Mouse (Mus musculus): ENCODE data around the gene Prkcd.

Prkcd gene

DNA sequence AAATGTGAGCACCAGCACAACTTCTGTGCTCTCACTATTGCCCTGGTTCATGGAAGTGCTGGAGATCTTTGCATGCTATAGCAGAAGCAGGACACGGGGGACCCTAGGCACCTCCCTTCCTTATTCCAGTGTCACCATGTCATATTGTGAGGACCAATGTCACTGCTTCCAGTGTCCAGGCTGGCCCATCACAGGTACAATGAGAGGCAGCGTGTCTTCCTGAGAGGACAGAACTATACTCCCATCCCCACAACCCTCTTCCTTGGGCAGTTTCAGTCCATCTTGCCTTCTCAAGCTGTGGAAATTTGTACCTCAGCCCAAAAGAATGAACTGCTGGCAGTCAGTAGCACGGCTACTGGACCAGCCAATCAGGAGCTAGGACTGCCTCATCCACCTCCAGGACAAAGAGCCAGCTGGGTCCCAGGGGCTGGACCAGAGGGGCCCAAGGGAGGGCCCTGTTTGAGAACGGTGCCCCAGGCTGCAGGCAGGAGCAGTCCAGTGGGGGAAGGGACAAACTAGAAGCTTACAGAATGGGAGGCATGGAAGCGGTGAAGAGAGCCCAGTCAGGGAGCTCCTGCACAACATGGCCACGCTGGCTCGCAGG, 31.8 kb downstream of the Prkcd start:
- ChIA-PET POLR2A (interaction anchor here in 3 of 4 experiments (0.6 to 2.0 kb wide), 21 partner anchors 9 to 81 kb away, joined by 3 to 12 read pairs (median 4); partner anchors contain the start of gene Prkcd (in 1 of the 3)), CTCF (interaction anchor here (0.7 to 1.9 kb wide), 12 partner anchors 10 to 273 kb away, joined by 3 to 14 read pairs (median 4); no protein-coding TSS in a partner anchor)

DNA sequence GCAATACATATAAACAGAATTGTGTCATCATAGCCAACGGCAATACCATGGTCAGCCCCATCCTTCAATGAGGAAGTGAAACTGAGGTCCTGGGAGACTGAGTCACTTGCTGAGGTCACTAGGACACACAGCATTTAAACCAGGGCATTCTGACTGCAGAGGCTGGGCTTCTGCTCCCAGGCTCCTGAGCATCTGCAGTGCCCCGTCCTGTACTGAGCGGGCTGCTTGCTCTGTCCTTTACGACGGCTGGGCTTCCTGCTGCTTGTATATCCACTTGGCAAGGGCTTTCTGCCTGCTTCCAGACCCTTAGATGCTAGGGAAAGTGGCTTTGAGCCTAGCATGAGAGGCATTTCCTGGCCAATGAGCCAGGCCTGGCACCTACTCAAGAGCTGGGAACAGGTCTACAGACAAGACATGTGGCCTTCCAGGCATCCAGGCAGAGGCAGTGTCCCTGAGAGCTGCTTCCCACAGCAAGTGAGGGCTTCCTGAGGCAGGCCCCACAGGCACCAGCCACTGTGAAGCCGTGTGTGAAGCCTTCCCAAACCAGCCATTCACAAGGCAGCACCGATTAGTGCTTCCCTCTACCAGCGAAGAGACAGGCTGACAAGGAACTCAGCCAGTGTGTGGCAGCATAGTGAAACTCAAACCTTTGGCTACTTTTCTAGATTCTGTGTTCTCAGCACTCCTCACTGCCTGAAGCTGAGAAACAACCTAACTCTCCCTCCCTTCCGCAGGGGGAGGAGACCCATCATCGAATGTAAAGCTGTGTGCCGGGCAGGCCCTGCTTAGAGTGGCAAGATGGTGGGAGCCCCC, 32.5 kb downstream of the Prkcd start:
- ChIA-PET POLR2A (interaction anchor here in 3 of 4 experiments (0.6 to 2.0 kb wide), 18 partner anchors 9 to 79 kb away, joined by 3 to 12 read pairs (median 4); partner anchors contain the start of gene Prkcd (in 1 of the 3)), CTCF (interaction anchor here in 3 of 4 experiments (0.5 to 1.9 kb wide), 9 partner anchors 9 to 274 kb away, joined by 3 to 14 read pairs (median 5); no protein-coding TSS in a partner anchor)

DNA sequence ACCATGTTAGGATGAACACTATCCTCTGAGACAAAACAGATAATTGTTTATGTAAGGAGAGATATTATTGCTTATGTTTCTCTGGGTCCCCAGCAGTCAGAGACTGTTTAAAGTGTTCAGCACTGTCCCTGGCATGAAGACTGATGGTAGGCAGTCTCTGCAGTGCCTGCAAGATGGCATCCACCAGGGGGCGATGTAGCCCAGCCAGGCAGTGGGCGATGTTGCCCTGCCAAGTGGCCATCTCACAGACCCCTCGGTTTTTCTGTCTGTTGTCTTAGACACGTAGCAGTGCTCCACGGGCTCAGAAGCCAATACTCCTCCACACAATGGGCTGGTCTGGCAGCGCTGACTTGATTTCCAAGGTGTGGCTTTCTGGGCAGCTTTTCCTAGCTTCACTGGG, 34.6 kb downstream of the Prkcd start:
- ChIA-PET CTCF (interaction anchor here in 3 of 4 experiments (0.6 to 4.1 kb wide), 11 partner anchors 12 to 276 kb away, joined by 3 to 27 read pairs (median 5); no protein-coding TSS in a partner anchor), POLR2A (interaction anchor here in 3 of 4 experiments (0.7 to 2.0 kb wide), 8 partner anchors 11 to 80 kb away, joined by 3 to 6 read pairs (median 4); no protein-coding TSS in a partner anchor)

GRCm38 (mm10) chr14:30590918-30591317, 35.1 kb downstream of the Prkcd start:
- ChIA-PET POLR2A (interaction anchor here in 1 of 4 experiments (0.6 to 2.0 kb wide), 4 partner anchors 16 to 538 kb away, joined by 3 to 6 read pairs (median 4); no protein-coding TSS in a partner anchor), CTCF (interaction anchor here in 3 of 4 experiments (0.6 to 4.1 kb wide), 8 partner anchors 11 to 286 kb away, joined by 3 to 27 read pairs (median 6); no protein-coding TSS in a partner anchor)

- POLR2A ChIA-PET: interaction anchor here in 3 of 4 experiments (0.6 to 2.0 kb wide), 11 partner anchors 10 to 537 kb away, joined by 3 to 6 read pairs (median 4); partner anchors contain the start of gene Prkcd (in 1 of the 3)
- CTCF ChIA-PET: interaction anchor here (0.6 to 4.1 kb wide), 6 partner anchors 15 to 134 kb away, joined by 3 to 27 read pairs (median 10); no protein-coding TSS in a partner anchor
These were observed 35.9 kb downstream of the Prkcd start for GRCm38 (mm10) chr14:30590041-30590645.

DNA sequence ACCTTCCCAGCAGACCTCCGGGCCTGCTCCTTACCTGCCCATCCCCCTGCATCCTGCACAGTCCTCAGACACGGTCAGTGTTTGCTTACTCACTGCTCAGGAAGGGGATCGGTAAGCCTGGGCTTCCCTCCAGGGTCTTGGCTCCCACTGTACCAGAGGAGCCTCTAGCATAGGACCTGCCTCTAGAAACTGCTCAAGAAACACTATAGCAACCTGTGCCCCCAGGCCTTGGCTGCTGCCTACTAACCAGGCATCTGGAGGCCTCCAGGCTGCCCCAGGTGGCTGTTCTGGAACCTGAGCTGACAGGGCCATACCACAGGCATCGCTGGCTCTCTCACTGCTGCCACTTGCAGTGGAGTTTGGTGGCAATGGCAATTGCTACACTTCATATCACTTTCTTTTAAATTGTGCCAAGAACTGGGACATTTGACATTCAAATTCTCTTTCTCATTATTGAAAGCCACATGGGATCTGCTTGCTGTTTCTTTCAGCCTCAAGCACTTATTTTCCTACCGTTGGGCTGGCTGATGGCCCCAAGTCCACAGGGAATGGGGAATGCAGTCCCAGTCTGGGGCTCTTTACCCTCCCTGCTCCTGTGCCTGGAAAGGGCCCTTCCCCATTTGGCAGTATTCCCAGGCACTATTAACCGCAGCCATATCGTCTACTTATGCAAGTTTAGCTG, 39.1 kb downstream of the Prkcd start:
- ChIA-PET CTCF (interaction anchor here (0.5 to 1.6 kb wide), 11 partner anchors 11 to 557 kb away, joined by 3 to 5 read pairs (median 3); no protein-coding TSS in a partner anchor), POLR2A (interaction anchor here in 3 of 4 experiments (0.6 to 4.2 kb wide), 9 partner anchors 11 to 132 kb away, joined by 3 to 37 read pairs (median 6); partner anchors contain the start of genes Prkcd (in 1 of the 3) and Tkt (in 1 of the 3))

DNA sequence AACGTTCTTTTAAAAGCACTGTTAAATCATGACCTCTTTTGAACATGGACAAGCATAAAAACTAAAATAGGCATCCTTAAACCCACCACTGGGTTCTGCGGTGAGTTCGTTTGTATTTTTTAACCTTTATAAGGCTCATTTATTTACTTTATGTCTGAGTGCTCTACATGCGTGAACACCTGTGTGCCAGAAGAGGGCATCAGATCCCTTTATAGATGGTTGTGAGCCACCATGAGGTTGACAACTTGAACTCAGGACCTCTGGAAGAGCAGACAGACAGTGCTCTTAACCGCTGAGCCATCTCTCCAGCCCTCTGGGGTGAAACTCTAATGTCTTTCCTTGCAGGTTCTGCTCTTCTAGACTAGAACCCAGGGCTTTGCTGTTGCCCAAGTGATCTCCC, 40.7 kb downstream of the Prkcd start:
- CTCF ChIA-PET: interaction anchor here in 3 of 4 experiments (1.0 to 2.4 kb wide), 9 partner anchors 11 to 282 kb away, joined by 3 to 15 read pairs (median 5); no protein-coding TSS in a partner anchor
- POLR2A ChIA-PET: interaction anchor here in 3 of 4 experiments (0.6 to 4.2 kb wide), 19 partner anchors 9 to 837 kb away, joined by 3 to 37 read pairs (median 5); partner anchors contain the start of genes Prkcd (in 3 of the 3) and Tkt (in 1 of the 3)

- ChIA-PET CTCF (interaction anchor here (0.6 to 2.4 kb wide), 15 partner anchors 9 to 297 kb away, joined by 3 to 15 read pairs (median 4); no protein-coding TSS in a partner anchor), POLR2A (interaction anchor here in 3 of 4 experiments (0.5 to 4.2 kb wide), 27 partner anchors 9 to 646 kb away, joined by 3 to 37 read pairs (median 4); partner anchors contain the start of genes Prkcd (in 2 of the 3), Rft1 (in 1 of the 3), Sfmbt1 (in 1 of the 3) and Tkt (in 1 of the 3))
These were observed 41.3 kb downstream of the Prkcd start for GRCm38 (mm10) chr14:30584497-30585251.

DNA sequence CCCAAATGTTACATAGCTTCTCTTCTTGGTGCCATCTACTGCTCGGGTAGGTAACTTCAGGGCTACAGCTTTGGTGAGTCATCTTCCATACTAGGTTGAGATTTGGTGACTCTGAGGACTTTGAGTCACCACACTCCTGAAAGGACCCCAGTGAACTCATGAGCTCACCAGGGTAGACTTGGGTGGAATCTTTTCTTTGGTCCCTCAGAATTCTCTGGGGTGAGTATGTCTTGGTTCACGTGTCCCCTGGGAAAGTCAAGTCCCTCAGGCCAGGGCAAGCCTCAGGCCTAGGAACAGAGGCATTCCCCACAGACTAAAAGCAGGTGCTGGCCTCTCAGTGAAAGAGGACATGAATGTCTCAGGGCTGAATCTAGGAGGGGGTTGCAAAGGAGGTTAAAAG, 41.9 kb downstream of the Prkcd start:
- ChIA-PET CTCF (interaction anchor here in 3 of 4 experiments (0.6 to 2.4 kb wide), 14 partner anchors 9 to 297 kb away, joined by 3 to 15 read pairs (median 5); no protein-coding TSS in a partner anchor), POLR2A (interaction anchor here in 3 of 4 experiments (0.7 to 4.2 kb wide), 24 partner anchors 8 to 140 kb away, joined by 3 to 37 read pairs (median 4); partner anchors contain the start of genes Prkcd (in 2 of the 3), Rft1 (in 1 of the 3), Sfmbt1 (in 1 of the 3) and Tkt (in 1 of the 3))

- POLR2A ChIA-PET: interaction anchor here in 3 of 4 experiments (0.7 to 3.0 kb wide), 11 partner anchors 11 to 667 kb away, joined by 3 to 13 read pairs (median 3); partner anchors contain the start of gene Prkcd (in 1 of the 3)
- CTCF ChIA-PET: no interaction called here
These were observed 44.8 kb downstream of the Prkcd start for GRCm38 (mm10) chr14:30581238-30581637.

DNA sequence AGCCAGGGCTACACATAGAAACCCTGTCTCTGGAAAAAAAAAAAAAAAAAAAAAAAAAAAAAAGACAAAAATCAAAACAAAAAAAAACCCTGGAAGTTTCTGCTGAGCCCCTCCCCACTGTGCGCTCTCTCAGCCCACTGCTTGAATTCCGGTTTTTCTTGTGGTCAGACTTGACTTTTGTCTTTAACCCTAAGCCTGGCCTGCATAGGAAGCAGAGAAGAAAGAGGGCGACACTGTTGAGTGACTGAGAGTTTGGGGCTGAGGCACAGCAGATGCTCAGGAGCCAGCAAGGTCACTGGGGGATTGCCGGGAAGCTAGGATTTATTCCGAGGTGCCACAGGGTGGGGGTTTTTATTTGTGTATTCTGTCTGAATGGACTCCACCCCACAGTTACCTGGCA, 46.1 kb downstream of the Prkcd start:
- ChIA-PET POLR2A (interaction anchor here (0.5 to 3.2 kb wide), 30 partner anchors 10 to 1729 kb away, joined by 3 to 17 read pairs (median 4); partner anchors contain the start of genes Glt8d1 (in 1 of the 4), Prkcd (in 1 of the 4), Rft1 (in 1 of the 4) and Sfmbt1 (in 1 of the 4)), CTCF (interaction anchor here in 2 of 4 experiments (0.6 to 0.7 kb wide), 2 partner anchors 12 to 1030 kb away, joined by 3 to 6 read pairs; no protein-coding TSS in a partner anchor)

- POLR2A ChIA-PET: interaction anchor here in 3 of 4 experiments (0.6 to 3.2 kb wide), 26 partner anchors 10 to 628 kb away, joined by 3 to 17 read pairs (median 4); partner anchors contain the start of genes Prkcd (in 1 of the 3) and Rft1 (in 1 of the 3)
These were observed 46.8 kb downstream of the Prkcd start for GRCm38 (mm10) chr14:30579180-30579579.

DNA sequence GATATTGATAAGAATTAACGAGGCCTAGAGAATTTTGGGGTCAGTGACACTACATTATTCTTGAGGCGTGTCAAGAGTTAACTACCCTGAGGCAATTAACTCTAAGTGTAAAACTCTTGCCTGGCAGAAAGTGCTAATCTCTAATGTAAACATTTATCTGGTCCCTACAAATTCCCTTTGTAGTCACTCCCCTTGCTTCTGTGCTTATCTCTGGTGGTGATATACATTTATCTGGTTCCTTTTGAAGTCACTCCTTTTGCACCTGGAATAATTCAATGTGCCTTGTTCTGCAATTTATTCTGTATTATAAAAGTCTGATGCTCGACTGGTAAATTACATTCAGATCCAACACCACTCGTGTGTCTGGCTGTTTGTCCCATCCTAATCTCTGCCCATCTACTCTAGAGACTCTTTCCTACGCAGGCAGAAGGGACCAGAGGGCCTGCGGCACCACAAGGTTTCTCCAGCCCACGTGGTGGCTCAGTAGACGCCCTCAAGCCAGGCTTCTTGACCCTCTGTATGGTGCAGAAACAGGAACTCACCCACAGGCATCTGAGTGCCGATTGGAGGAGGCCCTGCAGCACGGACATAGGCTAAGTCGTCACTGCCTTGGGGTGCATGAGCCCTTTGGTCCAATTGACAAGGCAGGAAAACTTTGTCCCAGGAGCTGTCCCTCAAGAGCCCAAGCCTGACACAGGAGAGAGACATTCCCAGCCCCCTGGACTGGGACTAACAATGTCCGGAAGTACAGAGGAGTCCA, 48.5 kb downstream of the Prkcd start:
- ChIA-PET POLR2A (interaction anchor here (0.6 to 3.8 kb wide), 12 partner anchors 9 to 445 kb away, joined by 3 to 34 read pairs (median 6); partner anchors contain the start of gene Prkcd (in 1 of the 4)), CTCF (interaction anchor here in 1 of 4 experiments (1.0 kb wide), 1 partner anchor 95 kb away, joined by 3 read pairs; no protein-coding TSS in a partner anchor)

More at GRCm38 (mm10) chr14:30579180-30579579, 46.8 kb downstream of the Prkcd start:
- CTCF ChIA-PET: interaction anchor here in 2 of 4 experiments (0.6 to 1.4 kb wide), 6 partner anchors 12 to 1031 kb away, joined by 3 to 6 read pairs (median 3); no protein-coding TSS in a partner anchor

- POLR2A ChIA-PET: interaction anchor here (0.5 to 7.0 kb wide), 20 partner anchors 9 to 473 kb away, joined by 3 to 143 read pairs (median 6); partner anchors contain the start of genes Tkt (in 2 of the 4) and Tmem110 (in 1 of the 4)
These were observed 49.8 kb downstream of the Prkcd start for GRCm38 (mm10) chr14:30576260-30576659.

More at GRCm38 (mm10) chr14:30576260-30576659, 49.8 kb downstream of the Prkcd start:
- CTCF ChIA-PET: interaction anchor here in 2 of 4 experiments (1.1 to 2.6 kb wide), 6 partner anchors 11 to 291 kb away, joined by 3 to 14 read pairs (median 4); no protein-coding TSS in a partner anchor

All from embryonic stem cell, embryonic (primary cell).